Mouse (Mus musculus) heart, postnatal 10 days (tissue): ENCODE results near the gene Slc2a5. TPM values are rescaled to one million over a fixed set of nuclear protein-coding genes. Genes with fewer than 3 reads are reported as not detected.
A peak's percentile ranks its signal among the peaks of the same experiment; 100 is the strongest.

Experiments used
- DNase-seq, 2 experiments: peaks; one replicate each; pipeline ENCODE4 v3.0.0; 2021
- intact Hi-C: fragments of 180-260 bp; cut with DNase I; formaldehyde crosslinking; loops from one replicate; pipeline ENCODE4 v1.15.1; 2025
- total RNA-seq, 2 experiments: library from RNA; stranded (reverse); gene quantifications; 2 replicates each; pipeline ENCODE4 v1.2.3; 2021

The Slc2a5 gene
- under 1 TPM in 1 of 2 experiments, not detected in 1; 0.25 TPM for total RNA-seq

DNA sequence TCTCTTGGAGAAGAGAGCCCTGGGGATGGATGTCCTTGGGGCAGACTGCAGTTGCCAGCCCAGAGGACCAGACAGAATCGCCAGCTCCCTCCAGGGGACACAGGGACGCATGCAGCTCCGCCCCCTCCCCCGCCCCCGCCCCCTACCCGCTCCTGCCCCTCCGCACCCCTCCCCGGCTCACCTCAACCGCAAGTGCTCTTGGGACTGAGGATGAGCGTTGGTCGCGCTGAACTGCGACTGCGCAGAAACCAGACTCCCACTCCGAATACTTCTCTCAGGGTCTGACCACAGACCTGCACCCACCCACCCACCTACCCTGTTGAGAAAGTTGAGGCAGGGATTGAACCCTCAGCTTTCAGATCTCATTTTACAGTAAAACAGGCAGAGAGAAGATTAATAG is at the start of gene Slc2a5:
Gene Slc2a5, plus strand, starts transcription at position 229 of the 400 bp plus-strand sequence.
- DNase-seq: no peak
- intact Hi-C loops: no loop called here

DNA sequence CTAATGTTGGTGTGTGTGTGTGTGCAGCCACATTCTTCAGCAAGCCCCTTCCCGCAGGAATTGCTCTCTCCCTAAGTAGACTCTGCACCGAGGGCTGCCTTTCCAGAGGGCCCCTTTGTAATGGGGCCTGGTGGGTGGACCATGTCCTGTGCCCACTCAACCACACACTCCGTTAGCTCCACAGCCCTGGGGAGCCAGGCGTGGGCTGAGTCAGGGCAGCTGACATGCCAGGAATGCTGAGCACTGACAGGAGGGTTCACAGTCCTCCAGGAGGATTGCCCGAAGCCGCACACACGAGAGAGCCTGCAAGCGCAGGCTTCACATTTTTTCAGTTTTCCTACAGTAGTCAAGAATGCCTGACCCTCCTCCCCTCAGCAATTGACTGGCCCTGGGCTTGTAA is 48.9 kb upstream of the Slc2a5 start:
- DNase-seq: no peak
- intact Hi-C loops: no loop called here

DNA sequence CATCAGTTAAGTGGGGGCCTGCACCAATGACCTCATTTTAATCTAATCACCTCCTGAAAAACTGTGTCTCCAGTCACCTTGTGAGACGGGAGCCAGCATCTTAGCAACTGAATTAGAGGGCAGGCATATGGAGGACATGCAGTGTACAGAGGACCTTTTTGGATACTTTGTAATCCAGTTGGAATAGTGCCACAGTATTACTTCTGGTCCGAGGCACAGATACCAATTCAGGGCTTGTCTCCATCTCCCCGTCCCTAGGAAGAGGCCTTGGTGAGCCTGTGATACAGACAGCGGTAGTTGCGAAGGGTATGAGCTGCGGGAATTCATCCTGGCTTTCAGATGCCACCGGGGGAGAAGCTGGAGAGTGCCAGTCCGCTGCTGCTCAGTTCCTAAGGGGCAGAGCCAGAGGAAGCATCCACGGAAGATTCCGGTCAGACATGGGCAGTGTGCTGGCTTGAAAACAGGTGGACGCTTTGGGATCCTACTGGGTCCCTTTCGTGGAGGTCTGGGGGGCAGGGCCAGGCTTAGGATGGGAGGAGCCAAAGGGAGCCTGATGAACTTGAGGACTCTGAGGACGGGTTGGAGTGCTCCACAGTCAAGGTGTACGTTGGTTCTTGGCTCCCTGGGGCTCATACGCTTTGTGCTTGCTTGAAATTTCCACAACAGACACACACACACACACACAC is 46.5 kb upstream of the Slc2a5 start:
- intact Hi-C loops: loop anchor here (2.0 kb wide), 1 partner anchor 38 kb away; no protein-coding TSS in a partner anchor

DNA sequence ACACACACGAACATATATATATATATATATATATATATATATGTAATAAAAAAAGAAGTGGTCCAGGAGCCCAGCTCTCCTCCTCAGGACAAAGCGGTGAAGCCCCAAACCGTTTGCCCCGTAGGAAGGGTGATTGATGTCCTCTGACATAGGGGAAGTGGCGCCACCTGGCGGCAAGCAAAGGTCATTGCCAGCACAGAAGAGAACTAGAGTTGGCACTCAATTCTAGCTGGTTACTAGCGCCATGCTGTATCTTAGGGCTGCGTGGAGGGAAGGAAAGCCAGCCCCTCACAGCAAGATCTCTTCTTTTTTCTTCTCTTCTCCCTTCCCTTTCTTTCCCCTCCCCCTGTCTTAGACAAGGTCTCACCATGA is 46.0 kb upstream of the Slc2a5 start:
- intact Hi-C loops: loop anchor here (2.0 kb wide), 1 partner anchor 38 kb away; no protein-coding TSS in a partner anchor
- peak; percentile 48 to 74 for DNase-seq

More for the DNA sequence above, 46.5 kb upstream of the Slc2a5 start:
- DNase-seq: no peak

DNA sequence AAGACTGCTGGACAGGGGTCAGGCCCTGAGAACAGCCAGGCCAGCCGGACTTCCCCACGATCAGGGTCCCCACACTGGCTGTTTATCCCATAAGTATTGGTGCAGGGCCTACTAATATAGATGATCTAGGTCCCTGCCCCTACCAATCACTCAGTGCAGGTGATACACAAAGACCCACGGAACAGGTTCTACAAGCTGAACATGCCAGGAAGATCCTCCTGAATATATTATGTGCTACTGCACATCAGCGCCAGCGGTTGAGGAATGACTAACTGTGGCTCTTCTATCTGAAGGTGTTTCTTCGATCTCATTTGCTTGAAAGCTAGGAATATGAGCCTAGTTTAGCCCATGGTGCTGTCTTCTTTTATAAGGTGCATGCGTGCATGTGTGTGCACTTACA is 43.7 kb upstream of the Slc2a5 start:
- DNase-seq: no peak
- intact Hi-C loops: no loop called here

DNA sequence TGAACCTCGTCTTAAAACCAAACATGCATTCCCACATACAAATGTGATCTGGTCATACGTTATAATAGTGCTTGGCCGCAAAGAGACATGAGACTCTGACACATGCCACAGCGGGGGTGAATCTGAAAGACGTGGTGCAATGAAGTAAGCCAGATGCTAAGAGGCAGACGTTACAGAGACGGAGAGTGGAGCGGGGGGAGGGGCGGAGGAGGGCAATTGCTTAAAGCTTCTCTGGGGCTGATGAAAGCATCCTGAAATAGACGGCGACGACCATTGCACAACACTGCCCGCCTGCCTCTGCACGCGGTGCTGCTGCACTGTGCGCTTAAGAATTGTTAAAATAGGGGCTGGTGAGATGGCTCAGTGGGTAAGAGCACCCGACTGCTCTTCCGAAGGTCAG is 42.9 kb upstream of the Slc2a5 start:
- intact Hi-C loops: no loop called here
- DNase-seq: peak; percentile 50 to 55

DNA sequence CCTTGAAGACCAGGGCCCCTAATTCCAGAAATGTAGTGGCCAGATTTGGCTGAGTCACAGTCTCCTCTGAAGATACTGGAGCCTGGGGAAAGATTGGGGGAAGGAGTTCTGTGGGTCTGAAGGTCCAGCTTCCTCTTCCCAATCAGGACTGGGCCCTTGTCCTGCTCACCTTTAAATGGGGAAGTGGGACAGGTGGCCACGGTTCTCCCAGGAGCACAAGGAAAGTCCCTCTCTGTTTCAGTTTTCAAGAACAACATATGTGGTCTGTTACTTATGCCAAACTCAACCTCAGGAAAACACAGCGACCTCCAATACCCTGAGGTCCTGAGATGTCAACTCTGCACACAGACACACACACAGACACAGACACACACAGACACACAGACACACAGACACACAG is 40.4 kb upstream of the Slc2a5 start:
- DNase-seq: no peak
- intact Hi-C loops: no loop called here

DNA sequence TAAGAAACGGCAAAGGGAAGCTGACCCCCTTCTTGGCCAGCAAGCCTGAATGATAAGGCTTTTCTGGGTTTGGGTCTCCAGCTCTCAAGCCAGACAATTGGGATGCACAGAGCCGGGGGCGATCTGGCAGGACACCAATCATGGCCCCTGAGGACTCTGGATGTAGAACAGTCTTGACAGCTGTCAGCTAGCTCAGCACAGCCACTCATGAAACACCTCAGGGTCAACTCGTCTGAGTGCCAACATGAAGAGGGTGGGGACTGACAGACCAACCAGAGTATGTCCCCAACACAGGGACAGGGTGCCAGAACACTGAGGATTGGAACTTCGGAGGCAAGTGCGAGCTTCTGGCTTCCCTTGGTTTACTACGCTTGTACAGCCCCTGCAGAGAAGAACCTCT is 39.8 kb upstream of the Slc2a5 start:
- intact Hi-C loops: no loop called here
- peak in 1 of 2 experiments; percentile 40 for DNase-seq

DNA sequence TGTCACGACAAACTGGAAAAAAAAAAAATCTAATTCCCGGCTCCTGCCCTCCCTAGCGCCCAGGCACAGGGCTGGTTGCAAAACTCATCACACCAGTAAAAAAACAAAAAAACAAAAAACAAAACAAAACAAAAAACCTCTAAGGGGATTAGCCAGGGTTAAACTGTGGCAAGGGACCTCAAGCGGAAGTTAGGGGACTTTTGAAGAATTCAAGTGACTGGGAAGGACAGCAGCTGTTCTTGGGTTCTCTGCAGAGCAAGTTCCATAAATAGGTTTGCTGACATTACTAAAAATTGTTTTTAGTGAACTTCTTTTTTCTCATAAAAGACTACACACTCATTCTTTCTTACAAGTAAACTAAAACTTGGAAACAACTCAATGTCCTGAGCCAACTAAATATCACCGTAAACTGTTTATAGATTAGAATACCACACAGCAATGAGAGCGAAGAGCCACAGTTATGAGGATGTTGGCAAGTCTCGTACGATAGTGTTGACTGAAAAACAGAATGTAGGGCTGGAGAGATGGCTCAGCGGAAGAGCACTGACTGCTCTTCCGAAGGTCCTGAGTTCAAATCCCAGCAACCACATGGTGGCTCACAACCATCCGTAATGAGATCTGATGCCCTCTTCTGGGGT is 38.6 kb upstream of the Slc2a5 start:
- no peak for DNase-seq

DNA sequence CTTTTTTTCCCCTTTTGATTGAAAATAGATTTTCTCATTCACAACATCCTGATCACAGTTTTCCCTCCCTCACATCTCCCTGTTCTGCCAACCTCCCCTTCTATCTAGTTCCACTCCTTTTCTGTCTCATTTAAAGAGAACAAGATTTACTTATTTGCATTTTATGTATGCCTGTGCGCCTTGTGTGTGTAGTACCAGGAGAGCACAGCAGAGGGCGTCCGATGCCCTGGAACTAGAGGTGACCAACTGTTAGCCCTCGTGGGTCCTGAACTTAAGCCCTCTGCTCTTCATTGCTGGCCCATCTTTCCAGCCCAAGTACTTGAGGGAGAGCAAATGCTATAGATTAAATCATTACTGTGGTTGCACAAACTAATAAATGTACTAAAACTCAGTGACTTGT is 33.7 kb upstream of the Slc2a5 start:
- no peak for DNase-seq
- intact Hi-C loops: loop anchor here (5.0 kb wide), 1 partner anchor 983 kb away; the partner anchor contains the start of gene Dffa

More for the DNA sequence above, 38.6 kb upstream of the Slc2a5 start:
- intact Hi-C loops: no loop called here

DNA sequence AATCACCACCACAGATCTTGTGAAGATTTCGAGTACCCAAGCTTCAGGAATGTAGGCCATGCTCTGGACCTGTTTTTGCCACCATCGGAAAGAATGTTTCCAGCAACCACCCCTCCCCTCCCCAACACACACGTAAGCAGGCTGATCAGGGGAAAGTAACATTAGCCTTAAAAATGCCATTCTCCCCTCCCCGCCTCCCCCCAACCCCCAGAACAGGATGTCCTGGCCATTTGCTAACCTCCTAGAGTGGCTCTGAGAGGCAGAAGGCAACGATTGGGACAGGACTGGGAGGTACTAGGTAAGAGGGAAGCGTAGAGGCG is 32.3 kb upstream of the Slc2a5 start:
- intact Hi-C loops: loop anchor here (5.0 kb wide), 1 partner anchor 984 kb away; the partner anchor contains the start of gene Dffa
- no peak for DNase-seq

DNA sequence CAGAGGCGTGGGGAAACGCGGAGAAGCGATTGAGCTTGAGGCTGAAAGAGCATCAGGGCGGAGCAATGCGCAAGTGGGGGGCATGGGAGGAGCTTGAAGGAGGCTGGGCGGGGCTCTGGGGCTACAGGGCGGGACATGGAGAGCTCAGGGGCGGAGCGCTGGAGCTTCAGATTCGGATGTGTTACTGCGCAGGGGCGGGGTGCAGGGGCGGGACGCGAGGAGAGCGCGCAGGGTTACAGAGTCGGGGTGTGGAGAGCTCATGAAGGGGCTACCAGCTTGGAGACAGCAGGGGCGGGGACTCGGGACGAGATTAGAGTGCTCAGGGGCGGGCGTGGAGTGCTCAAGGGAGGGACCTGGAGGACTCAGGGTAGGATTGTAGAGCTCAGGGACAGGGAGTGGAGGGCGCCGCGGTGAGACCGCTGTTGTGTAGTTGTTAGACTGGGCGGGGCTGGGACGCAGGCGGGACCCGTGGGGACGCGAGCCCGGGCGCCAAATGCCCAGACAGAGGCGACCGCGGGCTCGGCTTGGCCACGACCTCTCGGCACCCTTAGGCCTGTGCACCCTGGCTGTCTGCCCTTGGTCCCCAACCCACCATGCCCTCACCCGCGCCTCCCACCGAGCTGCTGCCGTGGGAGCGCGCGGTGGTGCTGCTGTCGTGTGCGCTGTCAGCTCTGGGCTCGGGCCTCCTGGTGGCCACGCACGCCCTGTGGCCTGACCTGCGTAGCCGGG is 31.8 kb upstream of the Slc2a5 start, which contains the start of gene Gpr157:
Gene Gpr157, plus strand, starts transcription at position 205 of the 729 bp plus-strand sequence.
- intact Hi-C loops: loop anchor here (5.0 kb wide), 1 partner anchor 985 kb away; the partner anchor contains the start of gene Dffa
- peak; percentile 95 for DNase-seq

DNA sequence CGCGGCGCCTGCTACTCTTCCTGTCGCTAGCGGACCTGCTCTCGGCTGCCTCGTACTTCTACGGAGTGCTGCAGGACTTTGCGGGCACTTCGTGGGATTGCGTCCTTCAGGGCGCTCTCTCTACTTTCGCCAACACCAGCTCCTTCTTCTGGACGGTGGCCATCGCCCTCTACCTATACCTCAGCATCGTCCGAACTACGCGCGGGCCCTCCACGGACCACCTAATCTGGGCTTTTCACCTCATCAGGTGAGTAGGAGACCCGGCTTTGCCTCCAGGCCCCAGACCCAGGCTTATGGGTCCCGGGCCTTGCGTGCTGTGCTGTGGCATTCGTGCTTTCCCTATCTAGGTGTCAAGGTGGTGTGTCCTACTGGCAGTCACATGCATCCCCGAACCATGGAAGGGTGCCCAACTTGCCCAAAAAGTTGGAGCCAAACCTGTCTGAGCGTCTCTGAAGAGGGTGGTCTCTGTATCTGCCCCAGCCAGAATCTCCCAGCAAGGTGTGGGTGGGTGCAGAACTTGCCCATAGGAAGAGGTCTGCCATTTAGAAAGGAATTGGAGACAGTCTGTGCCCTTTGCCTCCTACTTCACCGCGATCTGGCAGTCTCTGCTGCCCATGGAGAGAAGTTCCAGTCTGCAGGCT is 31.1 kb upstream of the Slc2a5 start:
- intact Hi-C loops: loop anchor here (5.0 kb wide), 1 partner anchor 986 kb away; the partner anchor contains the start of gene Dffa
- DNase-seq: peak in 1 of 2 experiments; percentile 44

DNA sequence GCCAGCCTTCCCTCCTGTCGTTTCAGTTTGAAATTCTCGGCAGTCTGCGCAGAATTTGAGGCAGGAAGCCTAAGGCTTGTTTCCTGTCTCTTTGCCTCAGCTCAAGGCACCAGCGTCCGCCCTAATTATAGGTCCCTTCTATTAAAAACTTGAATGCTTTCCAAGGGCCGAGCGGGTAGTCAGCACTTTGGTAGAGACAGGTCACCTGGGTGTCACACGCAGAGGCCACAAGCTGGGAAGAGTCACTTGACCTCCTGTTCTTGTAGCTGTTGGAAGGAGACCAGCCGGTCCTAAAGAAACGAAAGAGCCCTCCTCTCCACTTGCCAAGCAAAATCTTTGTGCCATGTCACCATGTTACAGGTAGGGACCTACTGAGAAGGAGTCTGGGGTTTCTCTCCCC is 30.0 kb upstream of the Slc2a5 start:
- intact Hi-C loops: loop anchor here (5.0 kb wide), 1 partner anchor 987 kb away; the partner anchor contains the start of gene Dffa
- DNase-seq: peak; percentile 67 to 81

DNA sequence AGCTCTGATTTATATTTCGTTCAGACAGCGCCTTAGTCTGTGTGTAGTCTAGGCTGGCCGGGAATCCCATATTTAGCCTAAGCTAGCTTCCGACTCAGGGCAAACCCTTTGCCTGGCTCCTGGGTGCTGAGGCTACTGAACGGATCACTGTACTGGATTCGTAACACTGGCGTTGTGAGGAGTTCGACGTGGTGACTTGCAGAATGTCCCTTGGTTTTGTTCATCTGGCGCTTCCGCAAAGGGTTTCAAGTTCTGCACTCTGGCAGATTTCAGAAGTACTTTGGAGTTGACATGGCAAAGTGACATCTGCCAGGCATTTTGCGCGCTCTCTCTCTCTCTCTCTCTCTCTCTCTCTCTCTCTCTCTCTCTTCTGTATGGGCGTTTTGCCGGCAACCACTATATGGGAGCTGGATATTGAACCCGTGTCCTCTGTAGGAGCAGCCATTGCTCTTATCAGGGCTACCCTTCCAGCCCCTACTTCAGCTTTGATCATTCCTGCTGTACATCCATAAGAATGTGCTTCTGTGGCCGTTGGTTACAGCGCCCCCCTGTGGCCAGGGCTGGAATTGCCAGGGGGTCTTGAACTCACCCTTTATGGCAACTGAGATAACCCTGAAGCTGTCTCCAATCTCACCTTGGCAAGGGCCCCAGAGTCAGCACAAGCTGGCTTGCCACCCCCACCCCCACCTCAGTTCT is 27.0 kb upstream of the Slc2a5 start:
- intact Hi-C loops: no loop called here
- DNase-seq: peak in 1 of 2 experiments; percentile 63

DNA sequence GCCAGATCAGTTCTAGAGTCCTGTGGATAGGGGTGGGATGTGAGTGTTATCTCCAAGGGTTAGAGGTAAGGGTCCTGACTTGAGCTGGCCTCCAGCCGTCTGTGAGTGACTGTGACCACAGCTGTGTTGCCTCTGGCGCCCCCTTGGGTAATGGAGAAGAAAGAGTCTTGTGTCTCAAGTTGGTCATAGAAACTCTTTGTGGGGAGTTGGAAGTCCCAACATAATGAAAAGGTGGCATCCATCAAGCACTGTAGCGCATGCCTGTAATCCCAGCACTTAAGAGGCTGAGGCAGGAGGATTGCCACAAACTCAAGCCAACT is 26.5 kb upstream of the Slc2a5 start:
- intact Hi-C loops: no loop called here

DNA sequence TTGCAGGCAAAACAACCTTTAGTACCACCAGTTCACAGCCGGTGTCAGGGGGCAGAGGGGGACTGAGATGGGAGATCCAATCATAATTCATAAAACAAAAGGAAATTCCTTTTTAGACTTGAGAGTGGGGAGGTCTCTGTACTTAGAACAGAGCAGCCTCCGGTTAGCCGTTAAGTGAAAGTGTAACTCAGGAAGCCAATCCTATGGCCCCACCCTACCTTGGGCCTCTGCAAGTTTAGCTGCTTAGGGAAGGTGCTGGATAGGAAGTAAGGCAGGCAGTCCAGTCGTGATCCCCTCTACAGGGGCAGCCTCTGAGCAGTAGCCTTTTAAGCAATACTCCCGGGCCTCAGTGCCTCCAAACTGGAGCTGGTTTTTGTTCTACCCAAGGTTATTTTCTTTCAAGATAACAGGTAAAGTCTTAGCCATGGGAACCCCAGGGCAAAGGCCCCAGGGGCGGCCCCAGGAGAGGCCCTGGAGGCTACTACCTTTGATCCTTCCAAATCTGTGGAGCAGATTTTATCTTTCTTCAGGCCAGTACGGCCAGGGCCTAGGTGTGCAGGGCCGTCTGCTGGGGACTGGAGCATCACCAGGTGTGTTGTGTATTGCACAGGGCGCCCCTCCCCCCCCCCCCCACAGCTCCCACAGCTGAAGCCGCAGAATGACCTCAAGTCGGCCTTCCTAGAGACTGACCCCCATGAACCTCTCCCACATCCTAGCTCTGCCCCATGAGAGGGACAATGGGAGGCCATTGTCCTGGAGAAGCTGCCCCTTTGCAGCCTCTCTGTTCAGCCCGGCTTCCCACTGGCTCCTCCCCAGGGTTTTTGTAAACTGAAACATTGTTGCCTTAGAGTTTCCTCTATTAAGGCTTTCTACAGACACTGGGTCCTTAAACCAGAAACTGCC is 25.3 kb upstream of the Slc2a5 start:
- no peak for DNase-seq
- intact Hi-C loops: no loop called here

More for the DNA sequence above, 26.5 kb upstream of the Slc2a5 start:
- DNase-seq: no peak

DNA sequence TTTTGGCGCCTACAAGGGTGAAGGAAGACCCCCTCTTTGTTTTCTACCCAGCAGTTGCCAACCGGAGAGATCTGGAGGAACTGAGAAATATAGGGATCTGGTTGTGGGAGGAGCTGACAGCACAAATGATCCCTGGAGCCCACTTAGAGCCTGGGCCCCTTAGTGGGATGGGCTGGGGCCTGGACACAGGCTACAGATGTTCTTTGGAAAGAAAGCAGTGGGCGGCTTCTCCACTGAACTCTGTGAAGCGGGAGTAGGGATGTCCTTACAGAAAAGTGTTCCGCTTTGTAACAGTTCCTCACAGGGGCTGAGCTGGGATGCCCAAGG is 24.7 kb upstream of the Slc2a5 start:
- intact Hi-C loops: no loop called here
- no peak for DNase-seq

DNA sequence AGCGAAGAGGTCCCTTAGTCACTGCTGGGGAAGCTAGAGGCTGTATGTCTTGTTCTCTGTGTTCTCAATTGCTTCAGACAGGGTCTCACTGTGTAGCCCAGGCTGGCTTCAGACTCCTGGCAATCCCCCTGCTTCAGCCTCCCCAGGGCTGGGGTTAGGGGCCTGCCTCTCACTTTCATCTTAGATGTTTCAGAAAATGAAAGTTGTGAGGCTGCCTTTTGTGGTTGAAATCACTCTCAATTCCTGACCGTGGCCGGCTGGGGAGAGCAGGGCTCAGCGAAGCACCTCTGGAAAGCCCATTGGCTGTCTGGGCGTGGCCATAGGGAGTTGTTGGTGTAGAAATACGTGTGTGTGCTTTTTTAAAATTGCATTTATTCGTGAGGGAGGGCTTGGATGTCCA is 22.8 kb upstream of the Slc2a5 start:
- DNase-seq: no peak
- intact Hi-C loops: loop anchor here (5.0 kb wide), 1 partner anchor 289 kb away; no protein-coding TSS in a partner anchor
